Mouse (Mus musculus) megakaryocyte, embryonic 14.5 days (primary cell): ENCODE measurements around the gene Hivep3.

Experiments
- FLI1 ChIP-seq: IDR thresholded peaks from 2 replicates; pipeline ENCODE4 v1.6.1; 2012; ENCODE audit warnings: low read length, inconsistent platforms, mixed read lengths
- GATA1 ChIP-seq: IDR thresholded peaks from 3 replicates; pipeline ENCODE4 v1.6.1; 2012; ENCODE audit warnings: mixed read lengths, low read length, inconsistent platforms, borderline replicate concordance

- TF ChIP-seq FLI1 (no peak), GATA1 (no peak)
Measured at GRCm38 (mm10) chr4:120006046-120006445, 272.5 kb downstream of the Hivep3 start.
